ENCODE assay signal across 18 mouse cellular contexts in genomic region chr16:66706476-66706875, GRCm38 (mm10).
DNase-seq lines count a peak whose midpoint lies in the region.
"Had no signal": no experiment of that assay in that cellular context is flagged by ENCODE, and none has a peak within 500 bp of the region (broad histone marks: within the 10 kb centered on the region; RNA-seq: fewer than 3 reads in every experiment).

No protein-coding gene starts in this region.

- intact Hi-C loops in heart, postnatal 14 days (cut with DNase I): no loop called here

- DNase-seq in retina, postnatal 1 day: peak; percentile 21
- DNase-seq in retina, embryonic 14.5 days (ENCODE audit: low spot score): no peak
- DNase-seq in Muller cell, postnatal 12 days (ENCODE audit: inconsistent ontology term): peak; percentile 66
- peak; percentile 62 for DNase-seq in brain, adult 2 months (ENCODE audit: low read depth, low spot score)
- DNase-seq in right cerebral cortex, postnatal 25 days: no peak
- DNase-seq in heart, postnatal 14 days: no peak
- DNase-seq: adrenal gland, adult 2 months; adrenal gland, adult 8-10 months; adrenal gland, postnatal 10 days; adrenal gland, postnatal 14 days; adrenal gland, postnatal 25 days; adrenal gland, postnatal 36 days; B cell, adult 2 months; cerebellum, adult 11 months; cerebellum, adult 11-12 months; cerebellum, adult 18-20 months; cerebellum, adult 2 months; cerebellum, adult 8-10 months had no signal

Comparison
In these comparisons a context has a peak if more than half of its experiments do, and no peak if none do; other contexts are left out.
1. DNase-seq: peak in retina, postnatal 1 day (single experiment), Muller cell, postnatal 12 days (single experiment) and brain, adult 2 months (single experiment); none in retina, embryonic 14.5 days (single experiment), right cerebral cortex, postnatal 25 days (single experiment) and heart, postnatal 14 days (0 of 2).